ENCODE assay signal across 13 mouse cellular contexts in the genomic region with DNA sequence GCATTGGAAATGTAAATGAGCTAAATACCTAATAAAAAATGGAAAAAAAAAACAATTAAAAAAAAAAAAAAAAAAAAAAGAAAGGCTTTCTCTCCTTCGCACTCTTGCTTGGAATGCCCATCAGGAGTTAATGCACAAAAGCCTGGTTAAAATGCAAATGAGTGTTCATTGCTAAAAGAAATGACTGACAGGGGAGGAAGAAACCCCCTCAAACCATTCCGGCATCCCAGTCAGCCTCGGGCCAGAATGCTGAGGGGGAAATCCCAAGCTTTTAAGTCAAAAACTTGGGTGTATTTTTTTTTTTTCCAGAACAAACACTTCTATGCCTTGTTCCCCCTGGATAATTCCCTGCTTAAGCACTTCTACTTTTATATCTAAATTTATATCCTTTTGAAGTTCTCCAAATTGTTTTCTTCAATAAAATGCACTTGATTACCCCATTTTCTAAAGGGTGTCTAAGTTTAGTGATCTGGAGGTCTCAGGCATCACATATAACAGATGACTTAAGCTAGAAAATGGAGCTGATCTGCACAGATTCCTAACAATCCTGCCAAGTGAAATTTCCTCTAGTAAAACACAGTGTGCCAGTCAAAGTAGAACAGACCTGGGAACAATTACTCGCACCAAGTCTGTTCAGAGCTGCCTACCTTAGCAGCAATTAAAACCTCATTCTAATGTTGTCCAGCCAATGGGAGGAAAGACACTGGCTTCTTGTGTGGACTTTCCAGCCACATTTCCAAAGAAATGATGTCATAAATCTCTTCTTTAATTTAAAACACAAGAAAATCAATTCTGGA.
"Had no signal": no experiment of that assay in that cellular context is flagged by ENCODE, and none has a peak within 500 bp of the region (broad histone marks: within the 10 kb centered on the region; RNA-seq: fewer than 3 reads in every experiment).

No protein-coding gene starts in this region.

- H3K9me3 ChIP-seq: liver, embryonic 13.5 days; lung, embryonic 15.5 days; megakaryocyte, embryonic 14.5 days; stomach, embryonic 15.5 days had no signal

- H3K27me3 ChIP-seq: liver, embryonic 13.5 days; lung, embryonic 15.5 days; megakaryocyte, embryonic 14.5 days; stomach, embryonic 15.5 days had no signal

- H3K9ac ChIP-seq: liver, embryonic 13.5 days; liver, postnatal 0 days; lung, embryonic 15.5 days; stomach, embryonic 15.5 days had no signal

- H3K4me2 ChIP-seq: liver, embryonic 13.5 days; lung, embryonic 15.5 days; midbrain, embryonic 11.5 days; stomach, embryonic 15.5 days had no signal

- ATAC-seq: liver, postnatal 0 days had no signal

- H3K27ac ChIP-seq: kidney, postnatal 0 days; liver, embryonic 13.5 days; lung, embryonic 15.5 days; macrophage; stomach, embryonic 15.5 days had no signal

- H3K4me3 ChIP-seq: liver, embryonic 13.5 days; lung, embryonic 15.5 days; megakaryocyte, embryonic 14.5 days; stomach, embryonic 15.5 days had no signal

- H3K36me3 ChIP-seq: liver, embryonic 13.5 days; lung, embryonic 15.5 days; stomach, embryonic 15.5 days had no signal

- H3K4me1 ChIP-seq: liver, embryonic 13.5 days; lung, embryonic 15.5 days; megakaryocyte, embryonic 14.5 days; stomach, embryonic 15.5 days had no signal

- DNase-seq: kidney, postnatal 36 days; liver; liver, embryonic 13.5 days; liver, postnatal 0 days; lung, postnatal 14 days; right cerebral cortex, postnatal 14 days; thymus, postnatal 36 days had no signal
